Mouse (Mus musculus) heart, postnatal 0 days (tissue): ENCODE measurements around the gene Large1.
"Not testable (repeated sequence)": the region's sequence is repeated elsewhere in the genome, so short reads cannot be mapped to it uniquely, and the experiment has no call there.

Source experiments
- CTCF ChIP-seq: IDR thresholded peaks from 2 replicates; pipeline ENCODE4 v1.5.1; 2016; ENCODE audit warnings: antibody characterized with exemption, control low read depth, low read depth
- EP300 ChIP-seq: IDR thresholded peaks from 2 replicates; pipeline ENCODE4 v1.6.1; 2016; ENCODE audit warnings: antibody characterized with exemption, low read depth

DNA sequence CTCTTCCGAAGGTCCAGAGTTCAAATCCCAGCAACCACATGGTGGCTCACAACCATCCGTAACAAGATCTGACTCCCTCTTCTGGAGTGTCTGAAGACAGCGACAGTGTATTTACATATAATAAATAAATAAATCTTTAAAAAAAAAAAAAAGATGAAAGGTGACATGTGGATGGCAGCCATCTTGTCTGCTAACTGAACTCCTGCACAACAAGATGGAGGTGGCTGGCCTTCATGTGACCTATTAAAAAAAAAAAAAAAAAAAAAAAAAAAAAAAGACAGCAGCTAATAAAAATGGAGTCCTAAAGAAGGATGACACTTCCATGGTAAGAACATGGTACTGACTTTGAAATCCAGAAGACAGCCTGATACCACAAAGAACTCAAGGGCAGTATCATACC is 33.8 kb downstream of the Large1 start:
- TF ChIP-seq EP300, CTCF: not testable (repeated sequence)
